Mouse (Mus musculus) urinary bladder, postnatal 36 days (tissue): ENCODE data around the gene 4930402F06Rik.

Experiments
- DNase-seq, 2 experiments: peaks; one replicate each; pipeline ENCODE4 v3.0.0; 2022; ENCODE audit warnings: low spot score in 2 of 2, mixed read lengths in 1 of 2

The 4930402F06Rik gene

GRCm38 (mm10) chr2:35417231-35417630 lies 20.3 kb upstream of the 4930402F06Rik start:
- no peak for DNase-seq

- no peak for DNase-seq
Observed at GRCm38 (mm10) chr2:35416473-35416872, 19.5 kb upstream of the 4930402F06Rik start.

GRCm38 (mm10) chr2:35412810-35413209 lies 15.8 kb upstream of the 4930402F06Rik start:
- no peak for DNase-seq

- DNase-seq = no peak
Observed at GRCm38 (mm10) chr2:35412246-35412645, 15.3 kb upstream of the 4930402F06Rik start.

GRCm38 (mm10) chr2:35411640-35412190 lies 14.7 kb upstream of the 4930402F06Rik start:
- DNase-seq = no peak

- no peak for DNase-seq
Observed at GRCm38 (mm10) chr2:35409466-35409865, 12.5 kb upstream of the 4930402F06Rik start.

GRCm38 (mm10) chr2:35408409-35409110 lies 11.6 kb upstream of the 4930402F06Rik start:
- DNase-seq = no peak

- no peak for DNase-seq
Observed at GRCm38 (mm10) chr2:35407878-35408277, 10.9 kb upstream of the 4930402F06Rik start.

- no peak for DNase-seq
Observed at GRCm38 (mm10) chr2:35407266-35407665, 10.3 kb upstream of the 4930402F06Rik start.

- no peak for DNase-seq
Observed at GRCm38 (mm10) chr2:35406611-35407010, 9.6 kb upstream of the 4930402F06Rik start.

GRCm38 (mm10) chr2:35402391-35402790 lies 5.4 kb upstream of the 4930402F06Rik start:
- no peak for DNase-seq

GRCm38 (mm10) chr2:35400739-35401138 lies 3.8 kb upstream of the 4930402F06Rik start:
- DNase-seq = no peak

- DNase-seq = peak; percentile 35 to 37
Observed at GRCm38 (mm10) chr2:35398184-35398828, 1.3 kb upstream of the 4930402F06Rik start.

- DNase-seq = peak; percentile 68 to 70
Observed at GRCm38 (mm10) chr2:35397590-35398173, 707 bp upstream of the 4930402F06Rik start.

GRCm38 (mm10) chr2:35385441-35385871 lies 11.5 kb downstream of the 4930402F06Rik start:
- no peak for DNase-seq

- no peak for DNase-seq
Observed at GRCm38 (mm10) chr2:35379306-35379705, 17.7 kb downstream of the 4930402F06Rik start.

- no peak for DNase-seq
Observed at GRCm38 (mm10) chr2:35377600-35377999, 19.4 kb downstream of the 4930402F06Rik start.

- no peak for DNase-seq
Observed at GRCm38 (mm10) chr2:35373003-35373402, 24.0 kb downstream of the 4930402F06Rik start.

- DNase-seq = no peak
Observed at GRCm38 (mm10) chr2:35370686-35371085, 26.3 kb downstream of the 4930402F06Rik start.

GRCm38 (mm10) chr2:35367629-35368028 lies 29.3 kb downstream of the 4930402F06Rik start, which contains the start of gene 4930568D16Rik:
4930568D16Rik (minus strand) TSS chr2:35367729.
- DNase-seq = no peak

- no peak for DNase-seq
Observed at GRCm38 (mm10) chr2:35349184-35349583, 47.8 kb downstream of the 4930402F06Rik start.

- DNase-seq = no peak
Observed at GRCm38 (mm10) chr2:35345984-35346383, 51.0 kb downstream of the 4930402F06Rik start.
